Mouse (Mus musculus) spleen, adult 2 months (tissue): ENCODE data around the gene Slc6a8. TPM values are rescaled to one million over a fixed set of nuclear protein-coding genes. Genes with fewer than 3 reads are reported as not detected.

Experiments
- DNase-seq, 2 experiments: peaks; one replicate each; pipeline versions ENCODE4 v3.0.0 to v3.0.0-alpha.2; 2012 to 2021; ENCODE audit warnings: low spot score in 2 of 2, low read depth in 1 of 2
- H3K27ac ChIP-seq: fragments of 200-500 bp; 2 replicates; pipeline ENCODE4 v1.5.1; 2012; ENCODE audit warnings: low read length, inconsistent platforms; ENCODE audit not compliant: insufficient read depth
- H3K27me3 ChIP-seq: fragments of 200-500 bp; 2 replicates; pipeline ENCODE4 v1.6.1; 2012; ENCODE audit warnings: mild to moderate bottlenecking, moderate library complexity, low read length, inconsistent platforms; ENCODE audit not compliant: control insufficient read depth, insufficient read depth
- H3K36me3 ChIP-seq: fragments of 200-500 bp; 2 replicates; pipeline ENCODE4 v1.6.1; 2012; ENCODE audit warnings: mild to moderate bottlenecking, low read length, inconsistent platforms; ENCODE audit not compliant: control insufficient read depth, insufficient read depth
- H3K4me1 ChIP-seq: fragments of 200-500 bp; 2 replicates; pipeline ENCODE4 v1.6.1; 2011; ENCODE audit warnings: inconsistent platforms; ENCODE audit not compliant: control insufficient read depth, insufficient read depth, insufficient read length
- H3K4me3 ChIP-seq: fragments of 200-500 bp; 2 replicates; pipeline ENCODE4 v1.5.1; 2011; ENCODE audit warnings: mild to moderate bottlenecking, inconsistent platforms; ENCODE audit not compliant: insufficient read depth, insufficient read length; ENCODE audit errors: extremely low read depth
- CTCF ChIP-seq: fragments of 200-500 bp; IDR thresholded peaks from 2 replicates; pipeline ENCODE4 v1.5.1; 2011; ENCODE audit warnings: mild to moderate bottlenecking, inconsistent platforms; ENCODE audit not compliant: insufficient read depth, insufficient read length, insufficient replicate concordance; ENCODE audit errors: extremely low read depth
- POLR2A ChIP-seq: fragments of 200-500 bp; IDR thresholded peaks from 2 replicates; pipeline ENCODE4 v1.6.1; 2011; ENCODE audit warnings: low read depth, low read length, inconsistent platforms
- WGBS: fragments of 180-500 bp; shearing (Covaris S2); methylation state at CpG from one replicate; pipeline ENCODE4 v1.1.7; 2018; 5-methylcytosine and 5-hydroxymethylcytosine counted together
- polyA plus RNA-seq: library from polyadenylated mRNA; depleted of rRNA; stranded (reverse); fragments of >200 nt; gene quantifications from 2 replicates; pipeline ENCODE4 v1.2.3, GENCODE M21; 2012

Gene Slc6a8
- polyA plus RNA-seq, 1 experiment: 4.5 TPM

DNA sequence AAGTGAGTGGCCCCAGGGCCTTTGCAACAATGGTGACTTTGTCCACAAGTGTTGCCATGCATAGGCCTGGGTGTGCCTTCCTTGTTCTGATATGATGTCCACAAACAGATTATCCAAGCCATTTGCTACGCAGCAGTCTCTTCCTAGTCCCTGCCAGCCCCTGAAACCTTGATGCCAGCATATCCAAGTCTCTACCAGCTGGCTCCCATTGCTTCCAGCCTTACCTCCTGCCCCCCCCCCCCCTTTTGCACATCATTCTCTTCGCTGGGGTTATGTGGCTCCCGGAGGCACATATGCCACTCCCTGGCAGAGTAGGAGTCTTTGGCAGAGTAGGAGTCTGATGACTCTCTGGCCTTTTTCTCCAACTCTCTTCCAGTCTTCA lies 12.7 kb upstream of the Slc6a8 start:
- Histone ChIP-seq H3K4me1 (peaks cover 3% of the 10 kb centered on the region), H3K27me3 (no peaks in the 10 kb centered on the region), H3K27ac (no peak overlapping the region), H3K36me3 (no peaks in the 10 kb centered on the region), H3K4me3 (peak overlapping the region; percentile 18; the same call in 1 of the 2 replicates)
- no peak for DNase-seq
- 87% methylated on average over 3 of the region's 3 CpGs for WGBS
- no peak for TF ChIP-seq CTCF
- no peak for TF ChIP-seq POLR2A

DNA sequence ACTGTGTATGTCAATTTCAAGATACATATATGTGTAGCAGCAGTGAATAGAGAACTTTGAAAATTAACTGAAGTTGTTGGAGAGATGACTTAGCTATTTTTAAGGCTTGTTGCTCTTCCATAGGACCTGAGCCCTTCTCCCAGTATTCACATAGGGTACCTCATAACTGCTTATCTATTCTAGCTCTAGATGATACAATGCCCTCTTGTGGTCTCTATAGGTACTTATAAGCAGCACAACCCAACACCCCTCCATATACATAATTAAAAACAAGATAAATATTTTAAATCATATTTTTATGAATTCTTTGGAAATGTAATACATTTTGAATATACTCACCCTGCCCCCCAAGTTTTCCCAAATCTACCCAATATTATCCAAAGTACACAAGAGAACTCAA lies 9.8 kb upstream of the Slc6a8 start:
- DNase-seq: no peak
- no peak overlapping the region for H3K4me3 ChIP-seq
- peaks cover 3% of the 10 kb centered on the region for H3K4me1 ChIP-seq
- no peak for TF ChIP-seq POLR2A
- TF ChIP-seq CTCF: no peak
- H3K27ac ChIP-seq: no peak overlapping the region
- no peaks in the 10 kb centered on the region for H3K27me3 ChIP-seq
- no peaks in the 10 kb centered on the region for H3K36me3 ChIP-seq

DNA sequence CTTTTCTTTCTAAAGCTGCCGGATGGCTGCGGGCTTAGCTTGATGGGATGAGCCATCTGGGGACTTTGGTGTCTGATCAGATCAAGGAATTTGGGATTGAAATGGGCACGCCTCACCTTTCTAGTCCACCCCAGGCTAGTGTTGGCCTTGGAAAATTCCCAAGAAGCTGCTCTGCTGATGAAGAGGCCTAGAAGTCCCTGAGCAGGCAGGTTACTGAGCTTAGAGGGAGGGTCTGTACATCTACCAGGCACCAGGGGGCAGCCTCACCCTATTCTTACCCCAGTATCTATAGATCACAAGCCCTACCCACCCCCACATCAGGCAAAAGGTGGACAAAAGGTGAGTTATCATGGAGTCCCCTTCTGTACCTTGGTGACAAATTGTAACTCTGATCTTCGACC lies 919 bp upstream of the Slc6a8 start:
- Histone ChIP-seq H3K4me3 (peak overlapping the region; percentile 3; the same call in 1 of the 2 replicates), H3K36me3 (no peaks in the 10 kb centered on the region), H3K4me1 (peaks cover 4% of the 10 kb centered on the region; the same call in 1 of the 2 replicates), H3K27ac (no peak overlapping the region), H3K27me3 (peaks cover 4% of the 10 kb centered on the region; the same call in 1 of the 2 replicates)
- 80% methylated on average over 4 of the region's 4 CpGs for WGBS
- no peak for TF ChIP-seq CTCF
- TF ChIP-seq POLR2A: no peak
- peak; percentile 33 to 56 for DNase-seq

DNA sequence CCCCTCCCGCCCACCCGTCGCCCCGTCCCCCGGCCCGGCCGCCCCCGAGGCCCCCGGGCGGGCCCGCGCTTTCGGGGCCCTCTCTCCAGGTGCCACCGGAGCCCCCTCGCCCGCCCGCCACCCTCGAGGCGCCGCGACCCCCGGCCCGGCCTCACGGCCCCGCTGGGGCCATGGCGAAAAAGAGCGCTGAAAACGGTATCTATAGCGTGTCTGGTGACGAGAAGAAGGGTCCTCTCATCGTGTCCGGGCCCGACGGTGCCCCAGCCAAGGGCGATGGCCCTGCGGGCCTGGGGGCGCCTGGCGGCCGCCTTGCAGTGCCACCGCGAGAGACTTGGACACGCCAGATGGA lies 643 bp downstream of the Slc6a8 start:
- H3K27me3 ChIP-seq: peaks cover 4% of the 10 kb centered on the region; the same call in 1 of the 2 replicates
- no peaks in the 10 kb centered on the region for H3K36me3 ChIP-seq
- no peak for DNase-seq
- no peak overlapping the region for H3K27ac ChIP-seq
- peaks cover 4% of the 10 kb centered on the region; the same call in 1 of the 2 replicates for H3K4me1 ChIP-seq
- WGBS: 28% methylated on average over 42 of the region's 42 CpGs
- TF ChIP-seq CTCF (no peak), POLR2A (no peak)
- peak overlapping the region; percentile 27; the same call in 1 of the 2 replicates for H3K4me3 ChIP-seq

DNA sequence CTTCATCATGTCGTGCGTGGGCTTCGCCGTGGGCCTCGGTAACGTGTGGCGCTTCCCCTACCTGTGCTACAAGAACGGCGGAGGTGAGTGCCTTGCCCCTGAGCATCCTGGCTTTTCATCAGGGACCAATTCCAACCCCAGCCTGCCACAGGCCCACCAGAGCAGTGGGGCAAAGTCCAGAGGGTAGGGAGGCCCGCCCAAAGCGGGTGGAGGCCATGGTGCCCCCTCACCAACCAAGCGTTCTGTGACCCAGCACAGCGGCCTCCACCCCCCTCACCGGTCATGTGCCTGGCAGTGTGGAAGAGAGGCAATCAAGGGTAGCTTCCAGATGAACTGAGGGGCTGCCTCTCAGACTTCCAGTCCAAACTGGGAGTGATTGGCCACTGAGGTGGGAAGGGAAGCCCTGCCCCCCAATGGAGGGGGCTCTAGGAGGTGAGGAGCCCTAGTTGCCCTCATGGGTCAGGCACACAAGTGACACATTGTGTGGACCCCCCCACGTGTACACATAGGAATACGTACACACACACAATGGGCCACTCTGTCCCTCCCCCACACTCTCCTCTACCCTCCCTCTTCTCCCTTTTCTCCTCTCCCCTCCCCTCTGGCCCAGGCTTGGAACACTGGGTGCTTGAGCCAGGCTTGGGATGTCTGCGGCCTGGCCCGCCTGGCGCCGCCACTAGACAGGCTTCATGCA lies 1.2 kb downstream of the Slc6a8 start:
- 64% methylated on average over 20 of the region's 20 CpGs for WGBS
- Histone ChIP-seq H3K27ac (no peak overlapping the region), H3K4me1 (peaks cover 4% of the 10 kb centered on the region; the same call in 1 of the 2 replicates), H3K4me3 (peak overlapping the region; percentile 27; the same call in 1 of the 2 replicates), H3K36me3 (no peaks in the 10 kb centered on the region), H3K27me3 (peaks cover 4% of the 10 kb centered on the region; the same call in 1 of the 2 replicates)
- no peak for DNase-seq
- TF ChIP-seq POLR2A: no peak
- no peak for TF ChIP-seq CTCF

DNA sequence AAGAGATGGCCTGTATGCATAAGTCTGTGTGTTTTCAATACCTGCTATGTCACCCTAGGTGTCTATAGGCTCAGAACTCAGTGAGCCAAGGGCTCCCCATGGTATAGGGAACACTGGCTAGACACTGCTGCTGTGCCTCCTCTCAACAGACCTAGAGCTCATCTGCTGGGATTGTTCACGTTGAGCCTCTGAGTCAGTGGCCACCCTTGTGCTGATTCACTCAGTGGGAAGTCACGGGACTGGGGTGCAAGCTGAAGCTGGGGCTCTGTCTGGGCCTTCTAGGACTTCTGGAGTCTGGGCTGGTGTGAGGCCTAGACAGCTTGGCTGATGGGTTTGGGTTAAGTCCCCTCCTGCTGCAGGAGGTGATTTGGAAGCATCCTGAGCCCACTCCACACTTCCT lies 2.3 kb downstream of the Slc6a8 start:
- H3K27ac ChIP-seq: no peak overlapping the region
- no peaks in the 10 kb centered on the region for H3K36me3 ChIP-seq
- H3K27me3 ChIP-seq: peaks cover 4% of the 10 kb centered on the region; the same call in 1 of the 2 replicates
- 71% methylated on average over 2 of the region's 2 CpGs for WGBS
- TF ChIP-seq POLR2A: no peak
- TF ChIP-seq CTCF: no peak
- H3K4me3 ChIP-seq: no peak overlapping the region
- peaks cover 4% of the 10 kb centered on the region; the same call in 1 of the 2 replicates for H3K4me1 ChIP-seq
- DNase-seq: no peak

DNA sequence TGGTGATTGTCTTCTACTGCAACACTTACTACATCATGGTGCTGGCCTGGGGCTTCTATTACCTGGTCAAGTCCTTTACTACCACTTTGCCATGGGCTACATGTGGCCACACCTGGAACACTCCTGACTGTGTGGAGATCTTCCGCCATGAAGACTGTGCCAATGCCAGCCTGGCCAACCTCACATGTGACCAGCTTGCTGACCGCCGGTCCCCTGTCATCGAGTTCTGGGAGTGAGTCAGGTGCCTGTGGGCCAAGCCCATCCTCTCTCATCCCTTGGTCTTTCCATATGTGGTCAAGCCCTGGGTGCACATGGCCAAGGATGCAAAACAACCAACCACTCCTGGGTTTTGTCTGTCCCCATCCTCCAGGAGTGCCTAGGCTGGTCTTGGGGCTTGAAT lies 3.7 kb downstream of the Slc6a8 start:
- WGBS: 89% methylated on average over 4 of the region's 4 CpGs
- Histone ChIP-seq H3K4me3 (no peak overlapping the region), H3K27ac (no peak overlapping the region)

More for the DNA sequence above, 3.7 kb downstream of the Slc6a8 start:
- Histone ChIP-seq H3K36me3 (no peaks in the 10 kb centered on the region), H3K27me3 (peaks cover 4% of the 10 kb centered on the region; the same call in 1 of the 2 replicates), H3K4me1 (peaks cover 4% of the 10 kb centered on the region; the same call in 1 of the 2 replicates)
- no peak for TF ChIP-seq POLR2A
- TF ChIP-seq CTCF: no peak
- no peak for DNase-seq
